Comparison of ENCODE assay signal across 8 mouse cellular contexts in the genomic region with DNA sequence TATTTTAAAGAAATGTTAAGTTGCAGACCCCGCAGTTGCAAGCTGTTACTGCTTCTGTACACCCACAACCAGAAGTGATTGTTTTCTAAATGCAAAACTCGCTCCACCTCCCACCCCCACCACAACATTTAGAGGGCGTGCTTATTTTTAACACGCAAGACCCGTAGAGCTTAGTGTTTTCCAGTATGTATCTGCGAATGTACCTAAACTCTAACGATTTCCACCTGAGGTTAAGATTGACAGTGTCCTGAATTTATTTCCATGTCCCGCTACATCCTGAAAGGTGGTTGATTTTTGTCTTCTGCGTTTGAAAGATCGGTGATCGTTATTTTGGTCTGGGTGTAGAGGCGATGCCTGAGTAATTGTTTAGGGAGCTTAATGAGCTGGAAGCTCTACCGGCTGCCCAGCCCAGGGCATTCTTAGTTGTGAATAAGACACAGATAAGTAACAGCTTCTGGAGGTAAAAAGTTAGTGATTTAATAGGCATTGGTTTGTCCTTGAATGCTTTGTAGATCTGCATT. TPM values are rescaled to one million over a fixed set of nuclear protein-coding genes. Genes with fewer than 3 reads are reported as not detected.
A peak's percentile ranks its signal among the peaks of the same experiment; 100 is the strongest.
DNase-seq lines count a peak whose midpoint lies in the region; ATAC-seq and TF ChIP-seq lines count a peak whose summit lies in the region.

No protein-coding gene starts in this region.

- H3K27me3 ChIP-seq in heart, adult 2 months (ENCODE audit: control insufficient read depth, insufficient read depth, low read length), result peaks cover 3% of the 10 kb centered on the region
- H3K27me3 ChIP-seq in G1E (ENCODE audit: insufficient read depth, low read length), result peaks cover 8% of the 10 kb centered on the region; the same call in 1 of the 2 replicates
- peaks cover 26% of the 10 kb centered on the region for H3K27me3 ChIP-seq in forebrain, embryonic 15.5 days
- peaks cover 50% of the 10 kb centered on the region for H3K27me3 ChIP-seq in limb, embryonic 13.5 days

- no peak for TF ChIP-seq EP300 in heart, adult 2 months (IDR thresholded peaks at IDR 0.05; ENCODE audit: insufficient read depth, low read depth, low read length)

- H3K9ac ChIP-seq in heart, adult 2 months (ENCODE audit: low read depth, low read length), result peak overlapping the region; percentile 41
- peak overlapping the region; percentile 53 for H3K9ac ChIP-seq in forebrain, embryonic 15.5 days (replicated peaks)
- peak overlapping the region; percentile 73 for H3K9ac ChIP-seq in limb, embryonic 13.5 days

- WGBS in heart, adult 2 months, result 8% methylated on average over 13 of the region's 13 CpGs
- 1% methylated on average over 13 of the region's 13 CpGs for WGBS in forebrain, embryonic 15.5 days
- 5% methylated on average over 13 of the region's 13 CpGs for WGBS in limb, embryonic 13.5 days
- WGBS in olfactory bulb, adult 2 months, result 2% methylated on average over 13 of the region's 13 CpGs

- no peak for TF ChIP-seq POLR2A in heart, adult 2 months (IDR thresholded peaks at IDR 0.05; ENCODE audit: insufficient read depth, low read depth, low read length)
- TF ChIP-seq POLR2A in olfactory bulb, adult 2 months (IDR thresholded peaks at IDR 0.05; ENCODE audit: insufficient read depth, low read depth, low read length), result no peak

- peaks cover 12% of the 10 kb centered on the region for H3K9me3 ChIP-seq in G1E (replicated peaks)
- H3K9me3 ChIP-seq in forebrain, embryonic 15.5 days, result no peaks in the 10 kb centered on the region
- no peaks in the 10 kb centered on the region for H3K9me3 ChIP-seq in limb, embryonic 13.5 days

- intact Hi-C loops in heart, adult 2 months (cut with DNase I), result loop anchor here (10.0 kb wide), 1 partner anchor 135 kb away; no protein-coding TSS in a partner anchor
- intact Hi-C loops in heart, postnatal 14 days (cut with DNase I), result no loop called here

- no peaks in the 10 kb centered on the region; the same call in 1 of the 2 replicates for H3K79me2 ChIP-seq in heart, adult 2 months (replicated peaks; ENCODE audit: control insufficient read depth, insufficient read depth, low read length)

- H3K4me2 ChIP-seq in forebrain, embryonic 15.5 days (replicated peaks), result peak overlapping the region; percentile 98
- H3K4me2 ChIP-seq in limb, embryonic 13.5 days (replicated peaks), result peak overlapping the region; percentile 96

- no peaks in the 10 kb centered on the region for H3K36me3 ChIP-seq in heart, adult 2 months (ENCODE audit: control insufficient read depth, insufficient read depth, low read length)
- H3K36me3 ChIP-seq in G1E (replicated peaks), result no peaks in the 10 kb centered on the region
- no peaks in the 10 kb centered on the region for H3K36me3 ChIP-seq in forebrain, embryonic 15.5 days
- H3K36me3 ChIP-seq in limb, embryonic 13.5 days, result no peaks in the 10 kb centered on the region

- no peak for TF ChIP-seq CTCF in heart, adult 2 months (IDR thresholded peaks at IDR 0.05)
- no peak for TF ChIP-seq CTCF in G1E (IDR thresholded peaks at IDR 0.05; ENCODE audit: low read depth, low read length)
- TF ChIP-seq CTCF in olfactory bulb, adult 2 months (IDR thresholded peaks at IDR 0.05; ENCODE audit: insufficient read depth, low read depth, low read length), result no peak

- peak overlapping the region; percentile 77 for H3K4me3 ChIP-seq in heart, adult 2 months
- H3K4me3 ChIP-seq in G1E (ENCODE audit: low read depth, low read length), result peak overlapping the region; percentile 73
- H3K4me3 ChIP-seq in forebrain, embryonic 15.5 days, result peak overlapping the region; percentile 69
- peak overlapping the region; percentile 75 for H3K4me3 ChIP-seq in limb, embryonic 13.5 days
- H3K4me3 ChIP-seq in olfactory bulb, adult 2 months (ENCODE audit: insufficient read depth, low read depth, low read length), result peak overlapping the region; percentile 75

- no peak overlapping the region for H3K27ac ChIP-seq in heart, adult 2 months
- no peak overlapping the region for H3K27ac ChIP-seq in forebrain, embryonic 15.5 days (replicated peaks)
- H3K27ac ChIP-seq in limb, embryonic 13.5 days, result no peak overlapping the region
- no peak overlapping the region for H3K27ac ChIP-seq in olfactory bulb, adult 2 months (ENCODE audit: insufficient read depth, low read depth, low read length)

- DNase-seq in heart, adult 2 months, result no peak
- DNase-seq in heart, postnatal 14 days, result no peak
- no peak for DNase-seq in G1E (ENCODE audit: low spot score)
- no peak for DNase-seq in ovary, postnatal 14 days (ENCODE audit: low spot score)
- DNase-seq in T-cell, adult 2 months (ENCODE audit: low spot score), result no peak

- H3K4me1 ChIP-seq in heart, adult 2 months (ENCODE audit: control insufficient read depth, insufficient read depth, low read length), result peaks cover 2% of the 10 kb centered on the region; the same call in 1 of the 2 replicates
- H3K4me1 ChIP-seq in G1E (ENCODE audit: insufficient read depth, low read depth, low read length), result peaks cover 15% of the 10 kb centered on the region
- peaks cover 22% of the 10 kb centered on the region for H3K4me1 ChIP-seq in forebrain, embryonic 15.5 days
- H3K4me1 ChIP-seq in limb, embryonic 13.5 days, result peaks cover 13% of the 10 kb centered on the region
- 0 out of 2 replicates have a peak, but pooled peaks cover 2% of the 10 kb centered on the region for H3K4me1 ChIP-seq in olfactory bulb, adult 2 months (ENCODE audit: control insufficient read depth, insufficient read depth, low read length)

- no peak for ATAC-seq in G1E (ENCODE audit: extremely low read depth, insufficient number of reproducible peaks, low FRiP score, poor library complexity, severe bottlenecking)
- ATAC-seq in forebrain, embryonic 15.5 days (replicated peaks), result no peak
- no peak for ATAC-seq in limb, embryonic 13.5 days (ENCODE audit: low FRiP score, low read depth)

RNA-seq across cellular contexts. Expression of gene Map7, which starts 1.6 kb away (rescaled TPM):
- total RNA-seq in heart, adult 2 months (2021), result 10 to 100 TPM; 17.9 to 19.3 TPM
- 5.8 and 6.6 TPM in 2 replicates for polyA plus RNA-seq in heart, adult 2 months (2012; rRNA removed)
- total RNA-seq in heart, postnatal 14 days (2021), result 10 to 100 TPM; 17.4 to 20.9 TPM
- total RNA-seq in G1E (2014; fragmentation: Nextera tagmentation) (not detected in 2 replicates), G1E (2017) (2.3 and 2.6 TPM in 2 replicates)
- 2.5 and 2.8 TPM in 2 replicates for polyA plus RNA-seq in G1E (2012)
- 4.7 and 6.2 TPM in 2 replicates for polyA plus RNA-seq in forebrain, embryonic 15.5 days (2015; fragmentation: Nextera tagmentation; extraction: Ambion mirVana)
- 4.8 and 5.2 TPM in 2 replicates for polyA plus RNA-seq in limb, embryonic 13.5 days (2015; fragmentation: Nextera tagmentation; extraction: Ambion mirVana)
- polyA plus RNA-seq in olfactory bulb, adult 2 months (2012; ENCODE audit: insufficient read depth, insufficient read length, low replicate concordance, missing spikeins), result not detected in 2 replicates
